Mouse (Mus musculus): ENCODE measurements around the gene Tuba1c.

- TF ChIP-seq CTCF (IDR thresholded peaks at IDR 0.05; ENCODE audit: insufficient read depth, low read length) (no peak), POLR2A (IDR thresholded peaks at IDR 0.05; ENCODE audit: borderline replicate concordance, extremely low read depth, low read depth, low read length) (no peak)
These were observed 26.1 kb upstream of the Tuba1c start for GRCm38 (mm10) chr15:99003600-99003999.
